Mouse (Mus musculus) skeletal muscle tissue, adult 2 months (tissue): Measurements from ENCODE around the gene Men1.

Source experiments
- DNase-seq: peaks from one replicate; pipeline ENCODE4 v3.0.0-alpha.2; 2012; ENCODE audit warnings: low read depth, low spot score

Gene Men1

DNA sequence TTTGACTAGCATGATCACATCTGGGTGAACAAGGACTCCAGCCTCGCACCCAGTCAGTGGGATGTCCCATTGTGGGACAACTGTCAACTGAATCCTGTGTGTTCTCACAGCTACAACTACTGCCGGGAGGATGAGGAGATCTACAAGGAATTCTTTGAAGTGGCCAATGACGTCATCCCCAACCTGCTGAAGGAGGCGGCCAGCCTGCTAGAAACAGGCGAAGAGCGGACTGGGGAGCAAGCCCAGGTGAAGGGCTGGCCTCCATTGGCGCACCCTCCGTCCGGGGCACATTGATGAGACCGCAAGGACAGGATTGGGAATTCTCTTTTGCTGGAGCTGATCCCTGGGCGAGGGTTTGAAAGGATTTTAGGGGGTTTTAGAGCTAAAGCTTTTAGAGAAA, 3.9 kb downstream of the Men1 start:
- DNase-seq: no peak

GRCm38 (mm10) chr19:6339191-6339590, 4.4 kb downstream of the Men1 start:
- no peak for DNase-seq

- DNase-seq: no peak
Observed at GRCm38 (mm10) chr19:6339890-6340504, 5.2 kb downstream of the Men1 start.

- peak; percentile 67 for DNase-seq
Observed at GRCm38 (mm10) chr19:6340524-6341452, 6.0 kb downstream of the Men1 start, which contains the start of gene Map4k2. TSS of gene Map4k2 (plus strand) at chr19:6341135.

GRCm38 (mm10) chr19:6341453-6342077, 6.8 kb downstream of the Men1 start:
- DNase-seq: no peak

DNA sequence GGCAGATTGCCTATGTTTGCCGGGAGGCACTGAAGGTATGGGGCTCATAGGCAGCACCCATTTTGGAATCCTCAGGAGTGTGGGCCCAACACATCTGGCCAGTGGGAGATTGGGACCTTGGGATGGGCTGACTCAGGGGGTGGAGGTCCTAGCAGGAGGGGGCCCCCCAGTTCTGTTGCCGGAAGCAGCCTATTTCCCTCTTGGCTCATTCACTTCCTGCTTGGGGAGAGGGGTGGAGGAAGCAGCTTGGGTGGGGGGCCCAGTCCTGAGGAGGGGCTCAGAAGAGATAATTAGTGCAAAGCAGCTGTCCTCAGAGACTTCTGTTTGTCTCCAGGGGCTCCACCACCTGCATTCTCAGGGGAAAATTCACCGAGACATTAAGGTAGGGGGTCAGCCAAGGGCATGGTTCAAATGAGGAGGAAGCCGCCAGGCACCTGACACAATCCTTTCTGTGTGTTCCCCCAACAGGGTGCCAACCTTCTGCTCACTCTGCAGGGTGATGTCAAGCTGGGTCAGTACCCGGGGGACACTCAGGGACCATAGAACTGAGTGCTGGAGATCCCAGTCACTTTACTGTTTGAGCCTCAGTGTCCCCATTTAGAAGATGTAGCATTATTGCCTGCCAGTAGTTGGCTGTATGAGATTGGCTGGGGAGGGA, 7.6 kb downstream of the Men1 start:
- no peak for DNase-seq

DNA sequence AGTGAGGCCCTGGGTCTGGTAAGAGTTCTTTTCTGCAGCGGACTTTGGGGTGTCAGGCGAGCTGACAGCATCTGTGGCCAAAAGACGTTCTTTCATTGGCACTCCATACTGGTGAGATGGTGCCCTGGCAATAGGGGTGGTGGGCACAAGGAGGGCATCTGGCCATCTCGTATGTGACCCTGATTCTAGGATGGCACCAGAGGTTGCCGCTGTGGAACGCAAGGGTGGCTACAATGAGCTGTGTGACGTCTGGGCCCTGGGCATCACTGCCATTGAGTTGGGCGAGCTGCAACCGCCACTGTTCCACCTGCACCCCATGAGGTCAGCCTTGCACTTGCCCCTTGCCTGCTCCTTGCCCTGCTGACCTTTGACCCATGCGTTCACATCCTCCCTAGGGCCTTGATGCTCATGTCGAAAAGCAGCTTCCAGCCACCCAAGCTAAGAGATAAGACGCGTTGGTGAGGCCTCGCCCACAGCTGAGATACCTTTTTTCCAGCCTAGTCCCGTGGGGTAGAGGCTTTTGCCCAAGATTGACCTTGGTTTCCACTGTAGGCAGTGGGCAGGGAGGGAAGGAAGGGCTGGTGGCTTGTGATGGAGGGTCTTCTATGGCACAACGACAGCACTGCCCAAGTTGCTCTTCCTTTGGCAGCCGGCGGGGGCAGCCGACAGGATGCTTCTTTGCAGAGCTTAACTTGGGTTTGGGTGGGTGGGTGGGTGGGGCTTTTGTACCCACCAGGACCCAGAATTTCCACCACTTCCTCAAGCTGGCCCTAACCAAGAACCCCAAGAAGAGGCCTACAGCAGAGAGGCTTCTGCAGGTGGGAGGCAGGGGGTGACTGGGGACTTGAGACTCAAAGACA, 8.5 kb downstream of the Men1 start:
- no peak for DNase-seq

GRCm38 (mm10) chr19:6343996-6344395, 9.2 kb downstream of the Men1 start:
- no peak for DNase-seq

GRCm38 (mm10) chr19:6346023-6346422, 11.2 kb downstream of the Men1 start:
- no peak for DNase-seq

DNA sequence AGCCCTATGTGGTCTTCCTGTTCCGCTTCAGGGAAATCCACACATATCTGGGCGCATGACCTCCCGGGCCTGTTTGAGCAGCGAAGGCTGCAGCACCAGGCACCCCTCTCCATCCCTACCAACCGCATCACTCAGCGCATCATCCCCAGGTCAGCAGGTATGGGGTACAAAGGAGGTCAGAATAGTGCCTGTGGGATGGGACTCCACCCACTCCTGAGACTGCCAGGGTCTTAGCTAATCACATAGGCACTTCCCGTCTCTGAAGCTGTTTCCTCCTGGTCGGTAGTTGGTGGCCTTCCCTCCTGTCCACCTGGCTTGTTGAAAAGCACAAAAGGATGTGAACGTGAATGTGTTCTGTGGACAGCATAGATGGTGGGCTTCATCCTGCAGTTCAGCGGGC, 11.9 kb downstream of the Men1 start:
- no peak for DNase-seq

DNA sequence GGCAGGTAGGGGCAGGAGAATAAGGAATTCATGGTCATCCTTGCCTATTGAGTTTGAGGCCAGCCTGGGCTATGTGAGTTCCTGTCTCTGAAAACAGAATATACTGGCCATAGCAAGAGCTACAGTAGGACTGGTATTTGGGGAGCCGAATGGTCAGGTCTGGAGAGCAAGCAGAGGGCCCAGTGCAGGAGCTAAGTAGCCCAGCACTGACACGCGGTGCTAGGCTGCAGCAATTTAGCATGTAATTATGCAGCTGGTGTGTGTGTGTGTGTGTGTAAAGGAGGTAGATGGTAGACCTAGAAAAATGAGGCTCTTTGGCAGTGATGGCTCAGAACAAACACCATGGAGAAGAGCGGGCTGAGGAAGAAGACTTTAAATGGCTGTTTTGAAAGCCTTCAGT, 12.8 kb downstream of the Men1 start:
- no peak for DNase-seq

- no peak for DNase-seq
Observed at GRCm38 (mm10) chr19:6348717-6349116, 13.9 kb downstream of the Men1 start.

- DNase-seq: no peak
Observed at GRCm38 (mm10) chr19:6349215-6349983, 14.6 kb downstream of the Men1 start.

DNA sequence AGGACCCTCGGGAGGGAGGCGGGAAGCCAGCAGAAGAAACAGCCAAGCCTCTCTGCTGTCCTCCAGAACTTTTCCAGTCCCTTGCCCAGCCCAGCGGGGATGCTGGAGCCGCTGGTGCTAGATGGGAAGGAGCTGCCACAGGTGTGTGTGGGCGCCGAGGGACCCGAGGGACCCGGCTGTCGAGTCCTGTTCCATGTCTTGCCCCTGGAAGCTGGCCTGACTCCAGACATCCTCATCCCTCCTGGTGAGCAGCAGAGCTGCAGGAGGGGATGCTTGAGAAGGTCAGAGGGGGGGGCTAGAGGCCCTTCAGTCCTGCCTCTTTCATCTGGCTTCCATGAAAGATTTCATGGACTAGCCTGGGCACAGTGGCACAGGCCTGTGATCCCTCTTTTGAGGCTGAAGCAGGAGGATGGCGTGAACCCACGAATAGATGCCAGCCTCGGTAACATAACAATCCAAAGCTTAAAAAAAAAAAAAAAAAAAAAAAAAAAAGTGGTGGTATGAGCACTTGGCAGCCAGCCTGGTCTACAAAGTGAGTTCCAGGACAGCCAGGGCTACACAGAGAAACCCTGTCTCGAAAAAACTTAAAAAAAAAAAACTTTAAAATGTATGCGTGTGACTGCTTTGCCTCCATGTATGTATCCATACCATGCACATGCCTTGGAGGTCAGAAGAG, 16.8 kb downstream of the Men1 start:
- no peak for DNase-seq

DNA sequence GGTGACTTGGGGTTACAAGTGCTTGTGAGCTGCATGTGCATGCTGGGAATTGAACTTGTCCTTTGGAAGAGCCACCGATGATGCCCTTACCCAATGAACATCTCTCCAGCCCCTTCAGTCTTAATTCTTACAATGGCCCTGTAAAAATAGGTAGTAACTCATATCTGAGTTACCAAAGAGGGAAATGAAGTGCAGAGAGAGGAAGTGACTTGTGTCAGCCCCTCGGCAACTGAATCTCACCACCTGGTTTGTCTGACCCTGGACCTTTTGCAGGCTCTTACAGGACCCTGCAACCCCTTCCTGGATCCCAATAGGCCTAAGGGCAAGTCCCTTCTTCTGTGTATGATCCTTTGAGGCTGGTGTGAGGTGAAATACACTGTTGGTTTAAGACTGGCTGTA, 17.3 kb downstream of the Men1 start:
- DNase-seq: no peak

- DNase-seq: no peak
Observed at GRCm38 (mm10) chr19:6354030-6354429, 19.3 kb downstream of the Men1 start.

DNA sequence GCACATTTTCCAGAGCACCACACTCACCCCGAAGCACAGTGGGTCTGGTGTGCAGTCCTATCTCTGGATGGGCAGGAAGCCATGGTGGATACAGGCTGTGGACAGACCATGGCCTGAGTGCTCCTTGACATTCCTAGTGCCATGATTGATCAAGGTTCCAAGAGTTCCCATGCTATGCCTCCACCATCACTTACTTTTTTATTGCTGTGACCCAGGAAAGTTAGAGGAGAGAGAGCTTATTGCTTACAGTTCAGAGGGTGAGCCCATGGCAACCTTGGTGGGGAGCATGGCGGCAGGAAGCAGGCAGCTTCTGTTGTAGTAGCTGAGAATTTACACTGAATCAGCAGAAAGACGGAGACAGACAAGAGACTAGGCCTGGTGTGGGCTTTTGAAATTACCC, 26.5 kb downstream of the Men1 start:
- DNase-seq: no peak

DNA sequence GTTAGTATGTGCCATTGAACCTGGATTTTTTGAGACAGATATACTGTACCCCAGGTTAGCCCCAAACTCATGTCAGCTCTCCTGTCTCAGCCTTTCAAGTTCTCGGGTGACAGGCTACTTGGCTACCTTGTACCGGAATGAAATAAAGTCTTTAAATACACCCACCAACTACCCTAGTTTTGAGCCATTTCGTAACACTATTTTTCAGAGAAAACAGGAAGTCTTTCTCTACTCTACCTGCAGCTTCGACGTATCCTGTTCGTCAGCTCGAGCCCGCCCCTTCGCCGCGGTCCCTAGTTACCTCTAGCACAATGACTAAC, 28.3 kb downstream of the Men1 start:
- no peak for DNase-seq

GRCm38 (mm10) chr19:6363411-6364240, 28.8 kb downstream of the Men1 start, which contains the start of gene Sf1:
TSS of gene Sf1 (plus strand) at chr19:6363690.
- DNase-seq: peak; percentile 100
